Mouse (Mus musculus) lung, adult 2 months (tissue): Measurements from ENCODE around the gene H2-Oa.

ENCODE experiments used
- CTCF ChIP-seq: fragments of 200-500 bp; IDR thresholded peaks from 2 replicates; pipeline ENCODE4 v1.5.1; 2011; ENCODE audit warnings: mild to moderate bottlenecking, low read length, control low read depth; ENCODE audit not compliant: insufficient read depth
- POLR2A ChIP-seq: fragments of 200-500 bp; IDR thresholded peaks from 2 replicates; pipeline ENCODE4 v1.6.1; 2011; ENCODE audit warnings: low read depth, mild to moderate bottlenecking, control low read depth, low read length, borderline replicate concordance; ENCODE audit errors: extremely low read depth

DNA sequence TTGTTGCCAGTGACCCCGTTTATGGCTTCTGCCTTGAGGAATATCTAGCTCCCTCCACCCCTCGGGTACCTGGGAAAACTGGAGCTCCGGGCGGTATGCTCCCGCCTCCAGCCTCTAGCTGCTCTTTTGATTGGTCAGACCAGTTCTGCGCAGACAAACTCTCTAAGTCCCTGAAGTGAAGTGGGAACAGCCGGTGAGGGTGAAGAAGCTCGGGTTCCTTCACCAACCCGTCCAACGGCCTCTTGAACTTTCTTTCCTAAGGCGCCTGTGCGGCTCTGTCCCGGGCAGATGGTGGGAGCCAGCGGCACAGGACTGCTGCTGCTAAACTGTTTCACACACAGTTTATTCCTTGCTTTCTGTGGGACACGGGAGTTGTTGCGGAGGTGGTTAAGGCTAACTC is 47.3 kb downstream of the H2-Oa start:
- TF ChIP-seq POLR2A = no peak
- no peak for TF ChIP-seq CTCF
